Mouse (Mus musculus): Measurements from ENCODE around the gene Mylk2. TPM values are rescaled to one million over a fixed set of nuclear protein-coding genes. Genes with fewer than 3 reads are reported as not detected.

The Mylk2 gene
- total RNA-seq, 2 experiments from 2014 or later: not detected

DNA sequence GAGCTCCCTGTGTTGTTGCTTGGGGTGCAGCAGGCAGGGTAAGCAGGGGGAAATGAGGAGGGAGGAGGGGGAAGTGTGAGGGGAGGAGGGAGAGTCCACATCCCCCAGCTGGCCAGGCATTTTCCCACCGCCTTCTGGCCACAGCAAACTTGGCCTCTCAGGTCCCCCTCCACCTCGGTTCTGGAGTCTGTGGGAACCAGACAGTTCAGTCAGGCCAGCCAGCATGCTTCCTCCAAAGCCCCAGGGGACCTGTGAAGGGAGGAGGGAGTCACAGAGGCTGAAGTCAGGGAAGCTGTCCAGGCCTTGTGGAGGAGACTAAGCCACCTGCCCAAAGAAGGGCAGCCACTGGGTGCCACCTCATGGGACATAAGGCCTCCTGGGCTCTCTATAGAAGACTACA lies 19.1 kb downstream of the Mylk2 start:
- TF ChIP-seq CTCF (IDR thresholded peaks at IDR 0.05): no peak
- intact Hi-C loops (cut with DNase I): no loop called here
- H3K27ac ChIP-seq: no peak overlapping the region

GRCm38 (mm10) chr2:152931456-152932160 lies 20.5 kb downstream of the Mylk2 start:
- TF ChIP-seq CTCF (IDR thresholded peaks at IDR 0.05): no peak
- intact Hi-C loops (cut with DNase I): no loop called here
- no peak overlapping the region for H3K27ac ChIP-seq
- no peak for DNase-seq (ENCODE audit: extremely low spot score in 1 of 2, low spot score in 2 of 2)
- H3K4me3 ChIP-seq: no peak overlapping the region

More for the DNA sequence above, 19.1 kb downstream of the Mylk2 start:
- H3K4me3 ChIP-seq: no peak overlapping the region
- no peak for DNase-seq (ENCODE audit: extremely low spot score in 1 of 2, low spot score in 2 of 2)

DNA sequence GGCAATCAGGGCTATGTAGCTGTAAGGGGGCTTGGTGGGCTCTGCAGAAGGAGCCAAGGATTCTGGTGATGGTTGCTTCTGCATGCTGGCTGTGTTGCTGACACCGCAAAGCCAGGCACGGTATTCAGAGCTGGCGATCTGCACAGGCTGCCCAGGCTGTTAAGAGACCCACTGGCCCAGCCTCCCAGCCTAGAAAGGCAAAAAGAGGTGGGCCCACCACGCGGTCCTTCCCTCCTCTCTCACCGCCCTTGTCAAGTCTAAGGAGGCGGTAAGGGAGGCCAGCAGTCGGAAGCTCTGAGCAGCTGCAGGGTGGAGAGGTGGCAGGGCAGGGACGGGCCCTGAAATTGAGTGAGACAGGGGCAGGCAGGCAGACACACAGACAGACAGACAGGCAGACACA lies 21.9 kb downstream of the Mylk2 start, which contains the start of gene Foxs1:
Gene Foxs1 (minus strand): TSS at position 161 of the 400 bp plus-strand sequence.
- DNase-seq (ENCODE audit: extremely low spot score in 1 of 2, low spot score in 2 of 2): no peak
- intact Hi-C loops (cut with DNase I): no loop called here
- H3K27ac ChIP-seq: no peak within 1 kb of the TSS
- no peak for TF ChIP-seq CTCF (IDR thresholded peaks at IDR 0.05)
- H3K4me3 ChIP-seq: no peak within 1 kb of the TSS

DNA sequence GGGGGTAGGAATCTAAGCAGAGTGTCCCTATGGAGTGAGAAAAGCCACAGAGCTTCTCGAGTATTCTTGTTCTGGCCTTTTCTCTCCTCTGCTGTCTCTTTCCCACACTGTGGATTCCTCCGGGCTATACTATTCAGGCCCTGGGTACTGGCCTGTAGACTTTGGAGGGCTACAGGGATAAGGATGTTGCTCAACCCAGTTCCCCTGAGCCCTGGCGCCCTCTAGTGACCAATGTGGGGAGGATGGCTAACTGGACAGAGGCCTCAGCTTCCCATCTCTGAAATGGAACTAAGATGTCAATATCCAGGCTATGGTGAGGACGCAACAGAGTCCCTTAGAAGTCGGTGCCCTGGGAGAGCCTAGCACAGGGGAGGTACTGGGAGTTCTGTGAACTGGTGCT lies 22.5 kb downstream of the Mylk2 start:
- Histone ChIP-seq H3K4me3 (no peak overlapping the region), H3K27ac (no peak overlapping the region)
- intact Hi-C loops (cut with DNase I): no loop called here
- DNase-seq (ENCODE audit: extremely low spot score in 1 of 2, low spot score in 2 of 2): peak in 1 of 2 experiments; percentile 58
- peak; percentile 65 for TF ChIP-seq CTCF (IDR thresholded peaks at IDR 0.05)

GRCm38 (mm10) chr2:152939846-152940245 lies 28.7 kb downstream of the Mylk2 start:
- H3K27ac ChIP-seq: no peak overlapping the region
- intact Hi-C loops (cut with DNase I): no loop called here
- no peak overlapping the region for H3K4me3 ChIP-seq
- TF ChIP-seq CTCF (IDR thresholded peaks at IDR 0.05): peak; percentile 72
- peak in 1 of 2 experiments; percentile 48 for DNase-seq (ENCODE audit: extremely low spot score in 1 of 2, low spot score in 2 of 2)

- DNase-seq (ENCODE audit: extremely low spot score in 1 of 2, low spot score in 2 of 2): no peak
Measured at GRCm38 (mm10) chr2:152941106-152941505, 30.0 kb downstream of the Mylk2 start.

DNA sequence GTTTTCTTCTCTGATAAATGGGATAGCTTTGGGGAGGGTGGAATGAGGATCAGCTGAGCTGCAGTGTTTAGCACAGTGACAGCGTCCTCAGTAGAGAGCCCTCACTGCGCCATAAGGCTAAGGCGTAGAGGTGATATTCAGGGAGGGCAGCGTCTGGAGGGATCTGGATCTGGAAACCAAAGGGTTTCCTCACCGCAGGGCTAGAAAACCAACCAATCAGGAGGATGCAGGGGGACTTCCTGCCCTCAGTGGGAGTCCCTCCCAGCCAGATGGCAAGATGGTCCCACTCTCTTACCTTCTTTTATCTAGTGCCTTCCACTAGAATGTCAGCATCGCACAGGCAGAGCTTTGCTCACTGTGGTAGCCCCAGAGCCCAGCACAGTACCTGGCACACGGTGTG lies 30.6 kb downstream of the Mylk2 start:
- Histone ChIP-seq H3K27ac (no peak overlapping the region), H3K4me3 (no peak overlapping the region)
- intact Hi-C loops (cut with DNase I): no loop called here
- no peak for DNase-seq (ENCODE audit: extremely low spot score in 1 of 2, low spot score in 2 of 2)
- TF ChIP-seq CTCF (IDR thresholded peaks at IDR 0.05): no peak

More at GRCm38 (mm10) chr2:152941106-152941505, 30.0 kb downstream of the Mylk2 start:
- Histone ChIP-seq H3K27ac (no peak overlapping the region), H3K4me3 (no peak overlapping the region)
- intact Hi-C loops (cut with DNase I): no loop called here
- no peak for TF ChIP-seq CTCF (IDR thresholded peaks at IDR 0.05)

DNA sequence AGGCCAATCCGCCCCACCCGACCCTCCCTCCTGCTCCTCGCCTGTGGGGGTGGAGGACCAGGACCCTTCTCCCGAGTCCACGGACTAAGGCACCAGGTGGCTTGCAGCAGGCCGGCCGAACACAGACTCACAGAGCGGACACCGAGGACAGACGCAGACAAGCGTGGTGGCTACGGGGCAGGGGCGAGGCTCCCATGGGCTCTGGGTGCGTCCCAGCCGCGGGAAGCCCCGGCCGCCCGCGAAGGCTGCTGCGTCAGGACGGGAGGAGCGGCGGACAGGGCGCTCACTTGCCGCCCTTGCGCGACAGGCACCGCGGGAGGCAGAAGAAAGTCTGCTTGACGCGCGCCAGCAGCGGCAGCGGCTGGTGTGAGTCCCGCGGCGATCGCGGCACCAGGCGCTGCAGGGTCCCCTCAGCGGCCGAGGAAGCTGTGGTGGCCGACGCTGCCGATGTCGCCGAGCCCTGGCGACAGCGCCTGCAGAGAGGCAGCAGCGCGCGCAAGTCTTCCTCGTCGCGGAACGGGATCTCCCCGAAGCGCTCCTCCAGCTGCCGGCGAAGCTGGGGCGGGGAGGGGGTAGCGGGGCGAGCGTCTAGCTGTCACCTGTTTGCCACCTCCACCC lies 31.9 kb downstream of the Mylk2 start:
- TF ChIP-seq CTCF (IDR thresholded peaks at IDR 0.05): no peak
- no peak for DNase-seq (ENCODE audit: extremely low spot score in 1 of 2, low spot score in 2 of 2)
- Histone ChIP-seq H3K27ac (no peak overlapping the region), H3K4me3 (peak overlapping the region; percentile 44)
- intact Hi-C loops (cut with DNase I): no loop called here

- intact Hi-C loops (cut with DNase I): no loop called here
- DNase-seq (ENCODE audit: extremely low spot score in 1 of 2, low spot score in 2 of 2): no peak
Measured at GRCm38 (mm10) chr2:152943568-152943967, 32.4 kb downstream of the Mylk2 start.

GRCm38 (mm10) chr2:152944013-152944412 lies 32.9 kb downstream of the Mylk2 start:
- no peak for DNase-seq (ENCODE audit: extremely low spot score in 1 of 2, low spot score in 2 of 2)
- Histone ChIP-seq H3K4me3 (no peak overlapping the region), H3K27ac (no peak overlapping the region)
- no peak for TF ChIP-seq CTCF (IDR thresholded peaks at IDR 0.05)
- intact Hi-C loops (cut with DNase I): no loop called here

More at GRCm38 (mm10) chr2:152943568-152943967, 32.4 kb downstream of the Mylk2 start:
- Histone ChIP-seq H3K27ac (no peak overlapping the region), H3K4me3 (peak overlapping the region; percentile 44)
- TF ChIP-seq CTCF (IDR thresholded peaks at IDR 0.05): peak; percentile 5

DNA sequence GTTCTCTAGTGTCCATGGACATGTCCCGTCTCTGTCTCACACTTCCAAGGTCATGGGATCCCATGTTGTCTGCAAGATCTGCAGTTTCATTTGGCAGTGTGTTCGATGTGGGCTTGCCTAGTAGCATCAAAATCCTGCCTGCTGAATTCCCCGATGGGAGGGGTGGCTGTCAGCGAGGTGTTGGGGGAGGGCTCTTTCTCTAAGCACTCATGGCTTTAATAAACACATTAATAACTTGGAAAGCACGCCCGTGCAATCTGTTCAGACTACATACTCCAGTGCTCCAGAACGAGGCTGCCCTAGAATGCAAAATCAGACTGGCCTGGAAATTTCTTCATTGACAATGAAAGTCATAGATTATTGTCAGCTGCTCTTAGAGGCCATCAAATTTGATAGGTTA lies 35.9 kb downstream of the Mylk2 start:
- Histone ChIP-seq H3K4me3 (no peak overlapping the region), H3K27ac (no peak overlapping the region)
- DNase-seq (ENCODE audit: extremely low spot score in 1 of 2, low spot score in 2 of 2): no peak
- intact Hi-C loops (cut with DNase I): loop anchor here (5.0 kb wide), 1 partner anchor 70 kb away; the partner anchor contains the start of gene Pdrg1
- no peak for TF ChIP-seq CTCF (IDR thresholded peaks at IDR 0.05)

DNA sequence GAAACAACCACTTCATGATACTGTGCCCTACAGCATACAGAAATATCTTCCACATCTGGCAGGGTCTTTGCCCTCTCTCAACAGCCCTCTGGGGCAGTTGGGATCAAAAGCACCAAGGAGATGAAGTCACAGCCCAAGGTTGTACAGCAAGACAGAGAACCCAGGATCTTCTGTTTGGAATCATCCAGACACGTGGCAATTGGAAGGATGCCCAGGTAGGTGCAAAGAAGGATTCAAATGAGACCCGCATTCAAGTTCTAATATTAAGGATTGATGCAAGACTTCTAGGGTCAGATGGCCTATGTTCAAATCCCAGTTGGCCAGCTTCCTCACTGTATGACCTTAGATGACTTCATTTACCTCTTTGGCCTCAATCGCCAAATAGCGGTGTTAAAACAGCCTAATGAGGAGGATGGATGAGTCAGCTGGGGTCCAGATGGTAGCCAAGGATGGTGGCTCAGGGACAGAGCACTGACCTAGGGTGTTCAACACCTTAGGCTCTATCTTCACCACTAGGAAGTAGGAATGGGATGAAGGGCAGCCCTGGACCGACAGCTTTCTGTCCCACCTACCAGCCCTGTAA lies 37.4 kb downstream of the Mylk2 start:
- TF ChIP-seq CTCF (IDR thresholded peaks at IDR 0.05): no peak
- intact Hi-C loops (cut with DNase I): loop anchor here (5.0 kb wide), 1 partner anchor 69 kb away; the partner anchor contains the start of gene Pdrg1
- Histone ChIP-seq H3K27ac (no peak overlapping the region), H3K4me3 (no peak overlapping the region)
- DNase-seq (ENCODE audit: extremely low spot score in 1 of 2, low spot score in 2 of 2): no peak

Measured in left cerebral cortex, adult 2 months (tissue).